Mouse (Mus musculus) bone marrow, adult 2 months (tissue): ENCODE results near the gene Rxfp4. TPM values are rescaled to one million over a fixed set of nuclear protein-coding genes. Genes with fewer than 3 reads are reported as not detected.

Source experiments
- H3K27ac ChIP-seq: fragments of 200-500 bp; 2 replicates; pipeline ENCODE4 v1.5.1; 2012; ENCODE audit warnings: low read depth, mild to moderate bottlenecking, control low read depth, inconsistent platforms, low read length; ENCODE audit not compliant: control insufficient read depth, poor library complexity, insufficient read depth
- H3K4me1 ChIP-seq: fragments of 200-500 bp; 2 replicates; pipeline ENCODE4 v1.6.1; 2011; ENCODE audit warnings: low read length; ENCODE audit not compliant: control insufficient read depth, insufficient read depth
- H3K4me3 ChIP-seq: fragments of 200-500 bp; replicated peaks from 2 replicates; pipeline ENCODE3; 2011; ENCODE audit warnings: mild to moderate bottlenecking, low read depth, low read length, control low read depth; ENCODE audit not compliant: control insufficient read depth
- CTCF ChIP-seq: fragments of 200-500 bp; IDR thresholded peaks from 2 replicates; pipeline ENCODE4 v1.5.1; 2011; ENCODE audit warnings: low read length, control low read depth; ENCODE audit not compliant: control insufficient read depth, insufficient read depth
- POLR2A ChIP-seq: fragments of 200-500 bp; IDR thresholded peaks from 2 replicates; pipeline ENCODE4 v1.6.1; 2011; ENCODE audit warnings: low read depth, mild to moderate bottlenecking, control low read depth, low read length, borderline replicate concordance; ENCODE audit not compliant: control insufficient read depth
- WGBS: fragments of 180-500 bp; shearing (Covaris S2); methylation state at CpG from one replicate; pipeline ENCODE4 v1.1.7; 2018; 5-methylcytosine and 5-hydroxymethylcytosine counted together
- polyA plus RNA-seq: library from polyadenylated mRNA; stranded (reverse); fragments of >200 nt; gene quantifications from 2 replicates; pipeline ENCODE4 v1.2.4, GENCODE M21; 2011; ENCODE audit warnings: low replicate concordance; ENCODE audit not compliant: missing spikeins, insufficient read depth, insufficient read length

Gene Rxfp4
- polyA plus RNA-seq, 1 experiment = not detected

GRCm38 (mm10) chr3:88621537-88622112 is 31.3 kb downstream of the Rxfp4 start:
- WGBS = under 1% methylated on average over 36 of the region's 36 CpGs
- TF ChIP-seq POLR2A (no peak), CTCF (no peak)
- H3K4me3 ChIP-seq = peak overlapping the region; percentile 81
- peaks cover 5% of the 10 kb centered on the region for H3K4me1 ChIP-seq
- peak overlapping the region; percentile 97 for H3K27ac ChIP-seq

DNA sequence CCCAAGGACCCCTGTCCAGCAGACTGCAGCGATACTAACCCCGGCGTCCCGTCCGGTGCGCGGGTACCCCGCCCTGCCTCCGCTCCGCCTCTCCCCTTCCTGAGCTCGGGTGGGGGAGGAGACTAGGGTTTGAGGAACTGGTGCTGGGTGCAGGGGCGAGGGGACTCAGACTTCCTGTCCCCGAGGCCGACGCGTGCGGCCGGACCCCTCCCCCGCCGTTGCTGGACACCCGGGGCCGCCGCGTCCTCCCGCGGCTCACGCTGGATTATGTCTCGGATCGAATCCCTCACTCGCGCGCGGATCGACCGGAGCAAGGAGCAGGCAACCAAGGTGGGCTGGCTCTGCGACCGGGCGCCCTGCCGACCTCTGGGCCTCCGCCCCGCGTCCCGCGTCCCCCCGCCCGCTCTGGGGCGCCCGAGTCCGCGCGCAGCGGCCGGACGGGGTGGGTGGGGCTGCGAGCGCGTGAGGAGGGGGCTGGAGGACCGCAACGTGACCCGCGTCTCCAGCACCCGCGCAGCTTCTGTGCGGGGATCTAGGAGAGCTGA is 31.9 kb downstream of the Rxfp4 start:
- WGBS = under 1% methylated on average over 64 of the region's 64 CpGs
- Histone ChIP-seq H3K4me3 (peak overlapping the region; percentile 81), H3K4me1 (peaks cover 5% of the 10 kb centered on the region), H3K27ac (peak overlapping the region; percentile 97)
- peak; percentile 83; the same call in 1 of the 2 replicates for TF ChIP-seq POLR2A
- no peak for TF ChIP-seq CTCF

DNA sequence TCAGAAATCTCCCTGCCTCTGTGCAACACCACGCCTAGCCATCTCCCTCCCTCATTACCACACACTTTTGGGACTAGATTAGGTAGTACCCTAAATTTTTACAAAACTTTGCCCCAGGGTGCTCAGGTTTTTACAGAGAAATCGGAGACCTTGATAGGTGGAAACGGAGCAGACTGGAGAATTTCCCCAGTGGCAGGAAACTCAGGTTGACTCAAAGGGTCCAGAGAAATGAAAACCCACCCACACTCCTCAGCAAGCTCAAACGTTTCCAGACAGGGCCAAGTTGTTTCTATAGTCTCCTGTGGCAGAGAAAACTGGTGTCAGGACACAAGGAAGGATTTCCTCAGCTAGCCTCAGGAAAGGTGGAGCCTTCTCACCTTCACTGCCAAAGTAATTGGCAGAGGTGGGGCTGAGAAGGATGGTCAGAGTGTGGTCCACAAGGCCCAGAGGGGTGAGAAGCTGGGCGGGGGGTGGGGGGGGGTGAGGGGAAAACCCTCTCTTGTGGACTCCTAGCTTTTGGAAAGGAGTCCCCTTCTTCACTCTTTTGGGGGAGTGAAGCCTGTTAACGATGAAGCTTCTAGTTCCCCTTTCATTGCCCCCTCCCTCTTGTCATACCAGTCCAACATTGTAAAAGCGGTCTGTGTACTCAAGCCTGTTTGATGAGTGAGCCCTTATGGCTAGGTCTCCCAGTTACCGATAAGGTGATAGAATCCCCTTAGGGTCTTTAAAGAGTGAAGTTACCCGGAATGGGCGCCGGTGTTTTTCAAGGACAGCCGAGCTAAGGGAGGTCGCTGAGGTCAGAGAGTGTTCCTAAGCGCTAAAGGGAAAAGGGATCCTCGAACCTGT is 32.6 kb downstream of the Rxfp4 start:
- 3% methylated on average over 15 of the region's 15 CpGs for WGBS

DNA sequence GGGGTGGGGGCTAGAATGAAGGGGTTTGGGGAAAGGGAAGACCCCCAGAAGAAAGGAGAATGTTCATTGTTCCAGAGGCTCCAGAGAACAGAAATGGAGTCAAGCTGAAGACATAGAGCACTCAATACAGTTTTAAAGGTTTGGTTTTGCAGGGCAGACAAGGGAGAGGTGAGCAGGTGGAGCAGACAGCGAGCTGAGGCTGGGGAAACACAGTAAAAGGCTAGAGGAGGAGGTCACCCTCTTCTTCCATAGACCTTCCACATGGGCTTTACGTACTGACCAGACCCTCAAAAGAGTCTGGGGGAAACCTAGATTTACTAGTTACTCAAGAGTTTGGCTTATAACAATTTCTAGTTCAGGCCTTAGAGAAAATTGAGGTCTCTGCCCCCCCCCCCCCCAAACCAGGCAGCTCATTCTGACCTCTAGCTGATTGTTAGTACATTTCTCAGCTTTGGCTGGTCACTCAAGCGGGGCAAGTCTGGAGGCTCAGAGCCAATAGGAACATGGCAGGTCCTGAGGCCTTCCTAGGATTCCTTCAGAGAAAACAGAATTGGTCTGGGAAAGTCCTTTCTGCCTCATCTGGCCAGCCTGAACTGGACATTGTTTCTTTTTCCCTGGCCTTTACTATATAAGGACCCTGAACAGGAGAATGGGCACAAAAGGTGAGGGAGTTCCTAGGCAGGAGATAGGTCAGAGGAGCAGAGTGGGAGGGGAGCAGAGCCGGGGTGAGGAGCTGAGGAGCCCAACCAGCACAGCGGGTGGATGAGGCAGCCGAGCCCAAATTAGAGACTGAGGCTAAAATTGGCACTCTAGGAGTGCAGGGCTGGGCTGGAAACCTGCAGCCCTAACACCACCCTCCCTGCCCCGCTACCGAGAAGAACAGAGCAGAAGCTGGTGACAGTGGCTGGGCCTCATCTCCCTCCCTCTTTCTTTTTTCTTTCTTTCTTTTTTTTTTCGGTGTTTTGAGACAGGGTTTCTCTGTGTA is 33.5 kb downstream of the Rxfp4 start:
- H3K4me1 ChIP-seq = peaks cover 5% of the 10 kb centered on the region
- 46% methylated on average over 9 of the region's 9 CpGs for WGBS
- TF ChIP-seq CTCF (no peak), POLR2A (no peak)
- peak overlapping the region; percentile 52 for H3K27ac ChIP-seq
- no peak overlapping the region for H3K4me3 ChIP-seq

More for the DNA sequence above, 32.6 kb downstream of the Rxfp4 start:
- peaks cover 5% of the 10 kb centered on the region for H3K4me1 ChIP-seq
- peak overlapping the region; percentile 81 for H3K4me3 ChIP-seq
- TF ChIP-seq POLR2A (no peak), CTCF (no peak)
- peak overlapping the region; percentile 97 for H3K27ac ChIP-seq

- peaks cover 5% of the 10 kb centered on the region for H3K4me1 ChIP-seq
- peak overlapping the region; percentile 69; the same call in 1 of the 2 replicates for H3K27ac ChIP-seq
- 26% methylated on average over 8 of the region's 8 CpGs for WGBS
- H3K4me3 ChIP-seq = peak overlapping the region; percentile 34
- no peak for TF ChIP-seq POLR2A
- no peak for TF ChIP-seq CTCF
These were observed 34.7 kb downstream of the Rxfp4 start for GRCm38 (mm10) chr3:88618074-88618871.

DNA sequence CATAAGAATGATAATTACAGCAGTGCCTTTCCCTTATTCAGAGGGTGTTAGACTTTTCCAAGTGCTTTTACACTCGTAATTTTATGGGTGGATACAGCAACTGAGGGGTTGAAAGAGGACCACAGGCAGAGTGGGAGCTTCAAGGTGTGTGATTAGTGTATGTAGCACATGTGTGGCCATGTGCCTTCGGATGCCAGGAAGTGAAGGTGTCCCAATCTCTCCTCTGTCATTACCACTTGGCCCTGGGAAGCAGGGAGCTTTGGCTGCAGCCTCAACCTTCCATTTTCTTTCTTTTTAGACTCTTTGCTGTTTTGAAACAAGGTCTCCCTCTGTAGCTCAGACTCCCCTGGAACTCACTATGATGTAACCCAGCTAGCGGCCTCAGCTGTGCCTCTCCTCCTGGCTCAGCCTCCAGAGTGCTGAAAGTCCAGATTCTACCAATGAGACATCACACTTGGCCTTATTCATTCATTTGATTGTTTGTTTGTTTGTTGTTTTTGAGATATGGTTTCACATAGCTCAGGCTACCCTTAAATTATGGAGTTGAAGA is 35.9 kb downstream of the Rxfp4 start:
- 51% methylated on average over 3 of the region's 3 CpGs for WGBS
- Histone ChIP-seq H3K4me1 (peaks cover 5% of the 10 kb centered on the region), H3K27ac (0 out of 2 replicates have a peak overlapping the region, but pooled peaks have one; percentile 34), H3K4me3 (no peak overlapping the region)
- TF ChIP-seq CTCF (no peak), POLR2A (no peak)
